Mouse (Mus musculus) liver, embryonic 14.5 days (tissue): ENCODE data around the gene Elovl3. TPM values are rescaled to one million over a fixed set of nuclear protein-coding genes. Genes with fewer than 3 reads are reported as not detected.

Experiments
- ATAC-seq: fragments of 200-750 bp; cut with Nextera tagmentation; 2 replicates; pipeline ENCODE4 v1.8.0; 2017; ENCODE audit warnings: moderate number of reproducible peaks, mild to moderate bottlenecking, moderate library complexity; ENCODE audit not compliant: insufficient read depth
- DNase-seq, 3 experiments: peaks; one replicate each; pipeline ENCODE4 v3.0.0-alpha.2; 2012 to 2013; ENCODE audit warnings: low read depth in 3 of 3, low spot score in 3 of 3
- H3K27ac ChIP-seq: fragments of 300-500 bp; sonication (generic); 2 replicates; pipeline ENCODE4 v1.5.1; 2014; ENCODE audit warnings: moderate library complexity, mild to moderate bottlenecking, control low read depth, inconsistent platforms
- H3K27me3 ChIP-seq: fragments of 300-500 bp; sonication (generic); 2 replicates; pipeline ENCODE4 v1.6.1; 2014; ENCODE audit warnings: mild to moderate bottlenecking, low read length, moderate library complexity; ENCODE audit not compliant: control insufficient read depth, insufficient read depth
- H3K36me3 ChIP-seq: fragments of 300-500 bp; sonication (generic); replicated peaks from 2 replicates; pipeline ENCODE4 v1.6.1; 2014; ENCODE audit warnings: low read depth; ENCODE audit not compliant: control insufficient read depth, insufficient read depth
- H3K4me1 ChIP-seq, 2 experiments: fragments of 200-500 bp in 1 of 2; fragments of 300-500 bp in 1 of 2; sonication (generic) in 1 of 2; replicated peaks; 2 replicates each; pipeline ENCODE4 v1.6.1; 2012 to 2014; ENCODE audit warnings: antibody characterized with exemption in 1 of 2, inconsistent platforms in 1 of 2, low read length in 1 of 2; ENCODE audit not compliant: control insufficient read depth in 2 of 2, insufficient read depth in 2 of 2
- H3K4me2 ChIP-seq: fragments of 300-500 bp; sonication (generic); 2 replicates; pipeline ENCODE4 v1.6.1; 2014; ENCODE audit warnings: low read depth, mild to moderate bottlenecking, control low read depth, moderate library complexity
- H3K4me3 ChIP-seq, 2 experiments: fragments of 200-500 bp in 1 of 2; fragments of 300-500 bp in 1 of 2; sonication (generic) in 1 of 2; 2 replicates each; pipeline ENCODE4 v1.5.1; 2012 to 2014; ENCODE audit warnings: low read depth in 2 of 2, low read length in 2 of 2, mild to moderate bottlenecking in 2 of 2, control low read depth in 1 of 2, inconsistent platforms in 1 of 2, moderate library complexity in 1 of 2; ENCODE audit not compliant: insufficient read depth in 1 of 2
- H3K9ac ChIP-seq: fragments of 300-500 bp; sonication (generic); replicated peaks from 2 replicates; pipeline ENCODE4 v1.6.1; 2014; ENCODE audit warnings: mild to moderate bottlenecking, control low read depth, moderate library complexity
- H3K9me3 ChIP-seq: fragments of 300-500 bp; sonication (generic); 2 replicates; pipeline ENCODE4 v1.6.1; 2016; ENCODE audit warnings: low read length, mixed read lengths; ENCODE audit not compliant: control insufficient read depth
- CTCF ChIP-seq: IDR thresholded peaks from 2 replicates; pipeline ENCODE4 v1.5.1; 2016; ENCODE audit warnings: antibody characterized with exemption, low read depth, control low read depth
- EP300 ChIP-seq: IDR thresholded peaks from 2 replicates; pipeline ENCODE4 v1.6.1; 2016; ENCODE audit warnings: antibody characterized with exemption, low read depth
- WGBS: fragments of 180-500 bp; shearing (Covaris S2); extraction: QIAGEN DNeasy Blood & Tissue Kit; methylation state at CpG from one replicate; pipeline ENCODE4 v1.1.7; 2014; ENCODE audit not compliant: insufficient replicate concordance; 5-methylcytosine and 5-hydroxymethylcytosine counted together
- polyA plus RNA-seq, 2 experiments: library from polyadenylated mRNA; depleted of rRNA in 1 of 2; stranded (reverse) in 1 of 2; unstranded in 1 of 2; fragments of >200 nt; fragmentation: Nextera tagmentation in 1 of 2; extraction: Ambion mirVana in 1 of 2; gene quantifications; 2 replicates each; pipeline versions ENCODE4 v1.2.1 to v1.2.3; 2012 to 2014

Elovl3 gene
- 0.02 TPM in 1 of 2 replicates, not detected in the other for polyA plus RNA-seq (2012; rRNA removed)
- not detected in 2 replicates for polyA plus RNA-seq (2014; fragmentation: Nextera tagmentation; extraction: Ambion mirVana)

GRCm38 (mm10) chr19:46131694-46132525, at the start of gene Elovl3:
Elovl3 (plus strand) TSS chr19:46131897.
- H3K27me3 ChIP-seq = peaks cover 66% of the 10 kb centered on the region
- peak within 1 kb of the TSS in 1 of 2 experiments; percentile 11; a peak in 1 of 4 replicates for H3K4me3 ChIP-seq
- 2% methylated on average over 31 of the region's 31 CpGs for WGBS

GRCm38 (mm10) chr19:46085185-46085584, 46.5 kb upstream of the Elovl3 start:
- DNase-seq (no peak), ATAC-seq (no peak)
- Histone ChIP-seq H3K36me3 (peaks cover 50% of the 10 kb centered on the region), H3K4me1 (no peaks in the 10 kb centered on the region; a peak in 1 of 4 replicates), H3K27me3 (no peaks in the 10 kb centered on the region), H3K4me2 (no peak overlapping the region), H3K27ac (no peak overlapping the region), H3K9ac (no peak overlapping the region), H3K4me3 (no peak overlapping the region), H3K9me3 (no peaks in the 10 kb centered on the region)
- 83% methylated on average over 8 of the region's 8 CpGs for WGBS
- TF ChIP-seq CTCF (no peak), EP300 (no peak)

More at GRCm38 (mm10) chr19:46131694-46132525, at the start of gene Elovl3:
- ATAC-seq (peak; percentile 58), DNase-seq (peak in 1 of 3 experiments; percentile 35)
- H3K9ac ChIP-seq = no peak within 1 kb of the TSS
- H3K9me3 ChIP-seq = no peaks in the 10 kb centered on the region
- no peak within 1 kb of the TSS for H3K27ac ChIP-seq
- H3K4me1 ChIP-seq = peaks cover 0 to 5% of the 10 kb centered on the region in 2 experiments; a peak in 3 of 4 replicates
- H3K4me2 ChIP-seq = peak within 1 kb of the TSS; percentile 51
- TF ChIP-seq CTCF (no peak), EP300 (no peak)
- H3K36me3 ChIP-seq = no peaks in the 10 kb centered on the region

GRCm38 (mm10) chr19:46086337-46086736, 45.4 kb upstream of the Elovl3 start:
- DNase-seq = peak; percentile 54 to 62 (median 54)
- 34% methylated on average over 3 of the region's 3 CpGs for WGBS
- TF ChIP-seq EP300 = no peak
- TF ChIP-seq CTCF = peak; percentile 79

GRCm38 (mm10) chr19:46087871-46088270, 43.8 kb upstream of the Elovl3 start:
- WGBS = 76% methylated on average over 7 of the region's 7 CpGs
- H3K4me3 ChIP-seq = no peak overlapping the region
- no peak overlapping the region for H3K4me2 ChIP-seq
- H3K27ac ChIP-seq = no peak overlapping the region
- DNase-seq = no peak
- H3K9ac ChIP-seq = no peak overlapping the region
- TF ChIP-seq CTCF = no peak
- TF ChIP-seq EP300 = no peak
- no peaks in the 10 kb centered on the region; a peak in 1 of 4 replicates for H3K4me1 ChIP-seq
- no peak for ATAC-seq
- H3K27me3 ChIP-seq = no peaks in the 10 kb centered on the region
- H3K9me3 ChIP-seq = no peaks in the 10 kb centered on the region
- H3K36me3 ChIP-seq = peaks cover 24% of the 10 kb centered on the region

More at GRCm38 (mm10) chr19:46086337-46086736, 45.4 kb upstream of the Elovl3 start:
- Histone ChIP-seq H3K4me2 (no peak overlapping the region), H3K9ac (no peak overlapping the region), H3K9me3 (no peaks in the 10 kb centered on the region), H3K27me3 (no peaks in the 10 kb centered on the region), H3K4me3 (no peak overlapping the region), H3K27ac (no peak overlapping the region), H3K4me1 (no peaks in the 10 kb centered on the region; a peak in 1 of 4 replicates), H3K36me3 (peaks cover 40% of the 10 kb centered on the region)
- no peak for ATAC-seq

GRCm38 (mm10) chr19:46091641-46092040, 40.1 kb upstream of the Elovl3 start:
- TF ChIP-seq CTCF (no peak), EP300 (no peak)
- DNase-seq (no peak), ATAC-seq (no peak)
- Histone ChIP-seq H3K27me3 (no peaks in the 10 kb centered on the region), H3K36me3 (no peaks in the 10 kb centered on the region), H3K27ac (no peak overlapping the region), H3K9me3 (no peaks in the 10 kb centered on the region), H3K4me2 (no peak overlapping the region), H3K9ac (no peak overlapping the region), H3K4me3 (no peak overlapping the region), H3K4me1 (no peaks in the 10 kb centered on the region; a peak in 1 of 4 replicates)
- WGBS = 75% methylated on average over 4 of the region's 4 CpGs
